In genomic region chrX:57337582-57337981, GRCm38 (mm10) we compare ENCODE assay signal across 17 mouse cellular contexts. TPM values are rescaled to one million over a fixed set of nuclear protein-coding genes. Genes with fewer than 3 reads are reported as not detected.
DNase-seq lines count a peak whose midpoint lies in the region; ATAC-seq and TF ChIP-seq lines count a peak whose summit lies in the region.
"Had no signal": no experiment of that assay in that cellular context is flagged by ENCODE, and none has a peak within 500 bp of the region (broad histone marks: within the 10 kb centered on the region; RNA-seq: fewer than 3 reads in every experiment).

No protein-coding gene starts in this region.

- ATAC-seq in lung, postnatal 0 days = no peak
- ATAC-seq in hindbrain, embryonic 14.5 days (ENCODE audit: low FRiP score) = no peak
- ATAC-seq: forebrain, embryonic 15.5 days; midbrain, embryonic 13.5 days had no signal

- no peaks in the 10 kb centered on the region for H3K4me1 ChIP-seq in lung, postnatal 0 days (ENCODE audit: insufficient read depth, low read depth, low read length)
- peaks cover 9% of the 10 kb centered on the region for H3K4me1 ChIP-seq in bone marrow macrophage, adult 2 months (ENCODE audit: control insufficient read depth, insufficient read depth, low read length)
- H3K4me1 ChIP-seq in hindbrain, embryonic 14.5 days (replicated peaks; ENCODE audit: control insufficient read depth, insufficient read depth, low read length) = no peaks in the 10 kb centered on the region
- no peaks in the 10 kb centered on the region for H3K4me1 ChIP-seq in embryonic facial prominence, embryonic 10.5 days
- H3K4me1 ChIP-seq: forebrain, embryonic 15.5 days; hindbrain, embryonic 15.5 days; limb, embryonic 10.5 days; liver, embryonic 13.5 days; midbrain, embryonic 13.5 days had no signal

- H3K27me3 ChIP-seq in lung, postnatal 0 days (replicated peaks; ENCODE audit: insufficient read depth, low read length) = no peaks in the 10 kb centered on the region
- no peaks in the 10 kb centered on the region for H3K27me3 ChIP-seq in hindbrain, embryonic 14.5 days (ENCODE audit: control insufficient read depth, insufficient read depth, low read length)
- H3K27me3 ChIP-seq in embryonic facial prominence, embryonic 10.5 days (replicated peaks; ENCODE audit: low read depth, poor library complexity, severe bottlenecking) = no peaks in the 10 kb centered on the region
- H3K27me3 ChIP-seq: forebrain, embryonic 15.5 days; hindbrain, embryonic 15.5 days; liver, embryonic 13.5 days; midbrain, embryonic 13.5 days had no signal

- 0 out of 2 replicates have a peak overlapping the region, but pooled peaks have one; percentile 27 for H3K4me2 ChIP-seq in lung, postnatal 0 days (replicated peaks; ENCODE audit: low read depth, low read length)
- no peak overlapping the region for H3K4me2 ChIP-seq in hindbrain, embryonic 14.5 days (replicated peaks)
- H3K4me2 ChIP-seq: forebrain, embryonic 15.5 days; hindbrain, embryonic 15.5 days; midbrain, embryonic 13.5 days had no signal

- no peak overlapping the region for H3K9ac ChIP-seq in lung, postnatal 0 days (replicated peaks; ENCODE audit: low read depth)
- H3K9ac ChIP-seq in hindbrain, embryonic 14.5 days = no peak overlapping the region
- H3K9ac ChIP-seq: forebrain, embryonic 15.5 days; hindbrain, embryonic 15.5 days; liver, embryonic 13.5 days; midbrain, embryonic 13.5 days had no signal

- DNase-seq in lung, postnatal 0 days (ENCODE audit: low spot score) = no peak
- DNase-seq in lung, postnatal 14 days = no peak
- DNase-seq in CD4-positive, CD25-positive, alpha-beta regulatory T cell, adult 2 months (ENCODE audit: low read depth, low spot score) = peak; percentile 35
- peak; percentile 49 for DNase-seq in naive thymus-derived CD4-positive, alpha-beta T cell, adult 2 months (ENCODE audit: low read depth)
- DNase-seq in hindbrain, embryonic 14.5 days (ENCODE audit: low spot score) = no peak
- no peak for DNase-seq in embryonic facial prominence, embryonic 10.5 days (ENCODE audit: low spot score)
- DNase-seq: cerebellum, adult 11-12 months; cerebellum, postnatal 25 days; kidney, adult 11 months; liver, embryonic 13.5 days; right cerebral cortex, adult 18-20 months had no signal

- TF ChIP-seq EP300 in lung, postnatal 0 days (IDR thresholded peaks at IDR 0.05) = no peak

- no peaks in the 10 kb centered on the region for H3K36me3 ChIP-seq in lung, postnatal 0 days (ENCODE audit: insufficient read depth, low read length)
- no peaks in the 10 kb centered on the region for H3K36me3 ChIP-seq in hindbrain, embryonic 14.5 days (replicated peaks; ENCODE audit: control insufficient read depth, insufficient read depth)
- no peaks in the 10 kb centered on the region for H3K36me3 ChIP-seq in embryonic facial prominence, embryonic 10.5 days (replicated peaks)
- H3K36me3 ChIP-seq: forebrain, embryonic 15.5 days; hindbrain, embryonic 15.5 days; limb, embryonic 10.5 days; liver, embryonic 13.5 days; midbrain, embryonic 13.5 days had no signal

- H3K9me3 ChIP-seq in lung, postnatal 0 days (ENCODE audit: low read length) = no peaks in the 10 kb centered on the region
- H3K9me3 ChIP-seq in hindbrain, embryonic 14.5 days (ENCODE audit: control insufficient read depth, low read length) = no peaks in the 10 kb centered on the region
- H3K9me3 ChIP-seq in embryonic facial prominence, embryonic 10.5 days = no peaks in the 10 kb centered on the region
- H3K9me3 ChIP-seq: forebrain, embryonic 15.5 days; hindbrain, embryonic 15.5 days; limb, embryonic 10.5 days; liver, embryonic 13.5 days; midbrain, embryonic 13.5 days had no signal

- no peak overlapping the region for H3K27ac ChIP-seq in lung, postnatal 0 days (ENCODE audit: low read length)
- H3K27ac ChIP-seq in bone marrow macrophage, adult 2 months (ENCODE audit: insufficient read depth, low read depth, low read length) = peak overlapping the region; percentile 97
- no peak overlapping the region for H3K27ac ChIP-seq in hindbrain, embryonic 14.5 days
- no peak overlapping the region for H3K27ac ChIP-seq in embryonic facial prominence, embryonic 10.5 days (replicated peaks)
- H3K27ac ChIP-seq: forebrain, embryonic 15.5 days; hindbrain, embryonic 15.5 days; kidney, postnatal 0 days; limb, embryonic 10.5 days; liver, embryonic 13.5 days; midbrain, embryonic 13.5 days had no signal

- no peak for TF ChIP-seq POLR2A in bone marrow macrophage, adult 2 months (IDR thresholded peaks at IDR 0.05; ENCODE audit: borderline replicate concordance, low read depth, low read length)

- no peak for TF ChIP-seq CTCF in lung, postnatal 0 days (IDR thresholded peaks at IDR 0.05)
- no peak for TF ChIP-seq CTCF in bone marrow macrophage, adult 2 months (IDR thresholded peaks at IDR 0.05; ENCODE audit: low read depth, low read length)

- no peak overlapping the region for H3K4me3 ChIP-seq in lung, postnatal 0 days (ENCODE audit: low read depth, low read length)
- H3K4me3 ChIP-seq in bone marrow macrophage, adult 2 months (ENCODE audit: insufficient read depth, low read length) = peak overlapping the region; percentile 64
- no peak overlapping the region for H3K4me3 ChIP-seq in hindbrain, embryonic 14.5 days (replicated peaks; ENCODE audit: low read length)
- no peak overlapping the region for H3K4me3 ChIP-seq in embryonic facial prominence, embryonic 10.5 days
- H3K4me3 ChIP-seq: forebrain, embryonic 15.5 days; hindbrain, embryonic 15.5 days; limb, embryonic 10.5 days; liver, embryonic 13.5 days; midbrain, embryonic 13.5 days had no signal

RNA-seq across cellular contexts. Expression of gene Arhgef6, which starts 0.9 kb away (rescaled TPM):
- 23.3 and 25.9 TPM in 2 replicates for polyA plus RNA-seq in lung, postnatal 0 days (2015; fragmentation: Nextera tagmentation; extraction: Ambion mirVana)
- 210 and 233 TPM in 2 replicates for polyA plus RNA-seq in bone marrow macrophage, adult 2 months (2012; ENCODE audit: insufficient read depth, insufficient read length, missing spikeins)
- 8.8 and 9.2 TPM in 2 replicates for polyA plus RNA-seq in hindbrain, embryonic 14.5 days (2014; fragmentation: Nextera tagmentation; extraction: Ambion mirVana)
- 3.4 and 3.5 TPM in 2 replicates for polyA plus RNA-seq in embryonic facial prominence, embryonic 10.5 days (2016; fragmentation: Nextera tagmentation; extraction: Ambion mirVana)

RNA-seq across cellular contexts. Expression of gene Rbmx, which starts 55.3 kb away (rescaled TPM):
- polyA plus RNA-seq in lung, postnatal 0 days (2015; fragmentation: Nextera tagmentation; extraction: Ambion mirVana) = 50.4 and 52.4 TPM in 2 replicates
- 22.9 and 24.8 TPM in 2 replicates for polyA plus RNA-seq in bone marrow macrophage, adult 2 months (2012; ENCODE audit: insufficient read depth, insufficient read length, missing spikeins)
- polyA plus RNA-seq in hindbrain, embryonic 14.5 days (2014; fragmentation: Nextera tagmentation; extraction: Ambion mirVana) = 175 and 179 TPM in 2 replicates
- polyA plus RNA-seq in embryonic facial prominence, embryonic 10.5 days (2016; fragmentation: Nextera tagmentation; extraction: Ambion mirVana) = 165 and 168 TPM in 2 replicates

Comparison
In these comparisons a context has a peak if more than half of its experiments do, and no peak if none do; other contexts are left out.
1. DNase-seq: peak in CD4-positive, CD25-positive, alpha-beta regulatory T cell, adult 2 months (single experiment) and naive thymus-derived CD4-positive, alpha-beta T cell, adult 2 months (single experiment); none in lung, postnatal 0 days (single experiment), lung, postnatal 14 days (single experiment), hindbrain, embryonic 14.5 days (single experiment) and embryonic facial prominence, embryonic 10.5 days (single experiment).